Mouse (Mus musculus) heart, adult 2 months (tissue): ENCODE measurements around the gene Slc44a2.

Source experiments
- CTCF ChIP-seq: fragments of 200-600 bp; IDR thresholded peaks from 2 replicates; pipeline ENCODE4 v1.8.1; 2022; ENCODE audit warnings: antibody characterized with exemption, mild to moderate bottlenecking, moderate library complexity
- EP300 ChIP-seq: fragments of 200-500 bp; IDR thresholded peaks from 2 replicates; pipeline ENCODE4 v1.6.1; 2011; ENCODE audit warnings: low read depth, low read length, control low read depth; ENCODE audit not compliant: insufficient read depth
- POLR2A ChIP-seq: fragments of 200-500 bp; IDR thresholded peaks from 2 replicates; pipeline ENCODE4 v1.6.1; 2011; ENCODE audit warnings: mild to moderate bottlenecking, low read depth, low read length, control low read depth; ENCODE audit not compliant: insufficient read depth

GRCm38 (mm10) chr9:21277776-21278175 lies 42.7 kb upstream of the Slc44a2 start:
- TF ChIP-seq CTCF (no peak), POLR2A (no peak), EP300 (no peak)
